Mouse (Mus musculus) lung, postnatal 4 days (tissue): ENCODE results near the gene Gpr152.

Experiments
- DNase-seq, 2 experiments: peaks; one replicate each; pipeline ENCODE4 v3.0.0; 2021

The Gpr152 gene

GRCm38 (mm10) chr19:4139446-4139845, at the start of gene Gpr152:
TSS of gene Gpr152 (plus strand) at chr19:4139787.
- no peak for DNase-seq

- no peak for DNase-seq
These were observed 49.1 kb upstream of the Gpr152 start for GRCm38 (mm10) chr19:4090446-4090845.

GRCm38 (mm10) chr19:4091383-4091782, 48.2 kb upstream of the Gpr152 start:
- no peak for DNase-seq

GRCm38 (mm10) chr19:4092750-4093149, 46.8 kb upstream of the Gpr152 start:
- no peak for DNase-seq

GRCm38 (mm10) chr19:4093772-4094171, 45.8 kb upstream of the Gpr152 start:
- DNase-seq: no peak

GRCm38 (mm10) chr19:4094348-4094747, 45.2 kb upstream of the Gpr152 start:
- DNase-seq: no peak

GRCm38 (mm10) chr19:4094774-4095303, 44.7 kb upstream of the Gpr152 start:
- no peak for DNase-seq

GRCm38 (mm10) chr19:4095802-4096201, 43.8 kb upstream of the Gpr152 start:
- no peak for DNase-seq

GRCm38 (mm10) chr19:4096642-4097440, 42.7 kb upstream of the Gpr152 start, which contains the start of gene Cdk2ap2:
TSS of gene Cdk2ap2 (plus strand) at chr19:4097182.
- DNase-seq: peak; percentile 99 to 100

GRCm38 (mm10) chr19:4097441-4097825, 42.2 kb upstream of the Gpr152 start:
- peak in 1 of 2 experiments; percentile 87 for DNase-seq

- DNase-seq: peak; percentile 34 to 50
These were observed 41.2 kb upstream of the Gpr152 start for GRCm38 (mm10) chr19:4098426-4098825.

GRCm38 (mm10) chr19:4099056-4099455, 40.5 kb upstream of the Gpr152 start:
- peak; percentile 94 to 96 for DNase-seq

- DNase-seq: peak; percentile 87 to 88
These were observed 39.5 kb upstream of the Gpr152 start, which contains the start of gene Pitpnm1 for GRCm38 (mm10) chr19:4099837-4100717. TSS of gene Pitpnm1 (plus strand) at chr19:4099998.

GRCm38 (mm10) chr19:4100718-4101261, 38.8 kb upstream of the Gpr152 start:
- DNase-seq: peak; percentile 45 to 60

GRCm38 (mm10) chr19:4101466-4101865, 38.1 kb upstream of the Gpr152 start:
- DNase-seq: no peak

GRCm38 (mm10) chr19:4102049-4102448, 37.5 kb upstream of the Gpr152 start:
- no peak for DNase-seq

- DNase-seq: no peak
These were observed 37.0 kb upstream of the Gpr152 start for GRCm38 (mm10) chr19:4102626-4103025.

GRCm38 (mm10) chr19:4103294-4103693, 36.3 kb upstream of the Gpr152 start:
- no peak for DNase-seq

GRCm38 (mm10) chr19:4103792-4104191, 35.8 kb upstream of the Gpr152 start:
- no peak for DNase-seq

GRCm38 (mm10) chr19:4104675-4105194, 34.9 kb upstream of the Gpr152 start:
- DNase-seq: no peak

GRCm38 (mm10) chr19:4106654-4107053, 32.9 kb upstream of the Gpr152 start:
- DNase-seq: no peak

- no peak for DNase-seq
These were observed 31.1 kb upstream of the Gpr152 start for GRCm38 (mm10) chr19:4108535-4108934.
